Mouse (Mus musculus): Measurements from ENCODE around the gene Slc17a2.
A peak's percentile ranks its signal among the peaks of the same experiment; 100 is the strongest.

Gene Slc17a2

GRCm38 (mm10) chr13:23792520-23792919 lies 14.3 kb upstream of the Slc17a2 start:
- peak; percentile 32 for DNase-seq (ENCODE audit: low spot score)

GRCm38 (mm10) chr13:23799405-23799804 lies 7.4 kb upstream of the Slc17a2 start:
- DNase-seq (ENCODE audit: low spot score) = no peak

- peak; percentile 37 for DNase-seq (ENCODE audit: low spot score)
Measured at GRCm38 (mm10) chr13:23804532-23804931, 2.3 kb upstream of the Slc17a2 start.

- no peak for DNase-seq (ENCODE audit: low spot score)
Measured at GRCm38 (mm10) chr13:23816148-23816547, 9.4 kb downstream of the Slc17a2 start.

GRCm38 (mm10) chr13:23820179-23820940 lies 13.6 kb downstream of the Slc17a2 start:
- DNase-seq (ENCODE audit: low spot score) = no peak

GRCm38 (mm10) chr13:23822213-23822612 lies 15.4 kb downstream of the Slc17a2 start:
- DNase-seq (ENCODE audit: low spot score) = no peak

- no peak for DNase-seq (ENCODE audit: low spot score)
Measured at GRCm38 (mm10) chr13:23826606-23827005, 19.8 kb downstream of the Slc17a2 start.

- peak; percentile 10 for DNase-seq (ENCODE audit: low spot score)
Measured at GRCm38 (mm10) chr13:23833053-23833452, 26.3 kb downstream of the Slc17a2 start.

- DNase-seq (ENCODE audit: low spot score) = no peak
Measured at GRCm38 (mm10) chr13:23834836-23835235, 28.0 kb downstream of the Slc17a2 start.

GRCm38 (mm10) chr13:23836630-23837029 lies 29.8 kb downstream of the Slc17a2 start:
- no peak for DNase-seq (ENCODE audit: low spot score)

GRCm38 (mm10) chr13:23839308-23839707 lies 32.5 kb downstream of the Slc17a2 start, which contains the start of gene Slc17a3:
Slc17a3 (plus strand) TSS chr13:23839434.
- DNase-seq (ENCODE audit: low spot score) = no peak

- no peak for DNase-seq (ENCODE audit: low spot score)
Measured at GRCm38 (mm10) chr13:23845851-23846250, 39.1 kb downstream of the Slc17a2 start.

GRCm38 (mm10) chr13:23849299-23849698 lies 42.5 kb downstream of the Slc17a2 start:
- DNase-seq (ENCODE audit: low spot score) = no peak

GRCm38 (mm10) chr13:23856401-23856800 lies 49.6 kb downstream of the Slc17a2 start:
- no peak for DNase-seq (ENCODE audit: low spot score)

- DNase-seq (ENCODE audit: low spot score) = no peak
Measured at GRCm38 (mm10) chr13:23861815-23862214, 55.0 kb downstream of the Slc17a2 start.

- no peak for DNase-seq (ENCODE audit: low spot score)
Measured at GRCm38 (mm10) chr13:23864711-23865110, 57.9 kb downstream of the Slc17a2 start.

- peak; percentile 40 for DNase-seq (ENCODE audit: low spot score)
Measured at GRCm38 (mm10) chr13:23866086-23866710, 59.4 kb downstream of the Slc17a2 start.

GRCm38 (mm10) chr13:23867000-23867399 lies 60.2 kb downstream of the Slc17a2 start:
- DNase-seq (ENCODE audit: low spot score) = no peak

- DNase-seq (ENCODE audit: low spot score) = no peak
Measured at GRCm38 (mm10) chr13:23867405-23867804, 60.6 kb downstream of the Slc17a2 start, which contains the start of gene Slc17a1. Slc17a1 (plus strand) TSS chr13:23867750.

- peak; percentile 14 for DNase-seq (ENCODE audit: low spot score)
Measured at GRCm38 (mm10) chr13:23868790-23869533, 62.2 kb downstream of the Slc17a2 start.

GRCm38 (mm10) chr13:23869996-23870395 lies 63.2 kb downstream of the Slc17a2 start:
- no peak for DNase-seq (ENCODE audit: low spot score)

- DNase-seq (ENCODE audit: low spot score) = no peak
Measured at GRCm38 (mm10) chr13:23873141-23873540, 66.3 kb downstream of the Slc17a2 start.

Data from yolk sac, embryonic 10.5 days (tissue).